Mouse (Mus musculus) heart, embryonic 14.5 days (tissue): ENCODE data around the gene Agbl3. TPM values are rescaled to one million over a fixed set of nuclear protein-coding genes. Genes with fewer than 3 reads are reported as not detected.

Experiments used
- ATAC-seq: fragments of 200-750 bp; cut with Nextera tagmentation; 2 replicates; pipeline ENCODE4 v1.8.0; 2017; ENCODE audit warnings: low read depth, moderate TSS enrichment; ENCODE audit not compliant: insufficient number of reproducible peaks, insufficient read depth, low FRiP score
- H3K27ac ChIP-seq, 2 experiments: fragments of 200-500 bp in 1 of 2; fragments of 300-500 bp in 1 of 2; sonication (generic) in 1 of 2; replicated peaks in 1 of 2; 2 replicates each; pipeline ENCODE4 v1.5.1; 2012 to 2014; ENCODE audit warnings: low read depth in 2 of 2, low read length in 2 of 2, control low read depth in 1 of 2, mild to moderate bottlenecking in 1 of 2, mixed read lengths in 1 of 2; ENCODE audit not compliant: control insufficient read depth in 1 of 2, insufficient read depth in 1 of 2
- H3K27me3 ChIP-seq: fragments of 300-500 bp; sonication (generic); 2 replicates; pipeline ENCODE4 v1.6.1; 2014; ENCODE audit warnings: mild to moderate bottlenecking, low read length, control low read depth; ENCODE audit not compliant: control insufficient read depth, insufficient read depth
- H3K36me3 ChIP-seq: fragments of 300-500 bp; sonication (generic); 2 replicates; pipeline ENCODE4 v1.6.1; 2014; ENCODE audit warnings: mild to moderate bottlenecking, control low read depth, low read length, mixed read lengths; ENCODE audit not compliant: control insufficient read depth, insufficient read depth
- H3K4me1 ChIP-seq, 2 experiments: fragments of 200-500 bp in 1 of 2; fragments of 300-500 bp in 1 of 2; sonication (generic) in 1 of 2; 2 replicates each; pipeline ENCODE4 v1.6.1; 2012 to 2014; ENCODE audit warnings: low read length in 2 of 2, control low read depth in 1 of 2, mixed read lengths in 1 of 2; ENCODE audit not compliant: control insufficient read depth in 2 of 2, insufficient read depth in 2 of 2
- H3K4me2 ChIP-seq: fragments of 300-500 bp; sonication (generic); 2 replicates; pipeline ENCODE4 v1.6.1; 2014; ENCODE audit warnings: mild to moderate bottlenecking, low read length
- H3K4me3 ChIP-seq, 2 experiments: fragments of 200-500 bp in 1 of 2; fragments of 300-500 bp in 1 of 2; sonication (generic) in 1 of 2; 2 replicates each; pipeline ENCODE4 v1.5.1; 2012 to 2014; ENCODE audit warnings: low read length in 2 of 2, mild to moderate bottlenecking in 2 of 2, control low read depth in 1 of 2, low read depth in 1 of 2, moderate library complexity in 1 of 2; ENCODE audit not compliant: control insufficient read depth in 1 of 2, insufficient read depth in 1 of 2
- H3K9ac ChIP-seq: fragments of 300-500 bp; sonication (generic); 2 replicates; pipeline ENCODE4 v1.6.1; 2014; ENCODE audit warnings: mild to moderate bottlenecking, low read length
- H3K9me3 ChIP-seq: fragments of 300-500 bp; sonication (generic); 2 replicates; pipeline ENCODE4 v1.6.1; 2016; ENCODE audit warnings: low read length, control low read depth; ENCODE audit not compliant: control insufficient read depth
- WGBS: fragments of 180-500 bp; shearing (Covaris S2); extraction: QIAGEN DNeasy Blood & Tissue Kit; methylation state at CpG from one replicate; pipeline ENCODE4 v1.1.7; 2014; 5-methylcytosine and 5-hydroxymethylcytosine counted together
- polyA plus RNA-seq: library from polyadenylated mRNA; unstranded; fragments of >200 nt; fragmentation: Nextera tagmentation; extraction: Ambion mirVana; gene quantifications from 2 replicates; pipeline ENCODE4 v1.2.1, GENCODE M21; 2014

The Agbl3 gene
- polyA plus RNA-seq: 6.0 and 6.6 TPM in 2 replicates

DNA sequence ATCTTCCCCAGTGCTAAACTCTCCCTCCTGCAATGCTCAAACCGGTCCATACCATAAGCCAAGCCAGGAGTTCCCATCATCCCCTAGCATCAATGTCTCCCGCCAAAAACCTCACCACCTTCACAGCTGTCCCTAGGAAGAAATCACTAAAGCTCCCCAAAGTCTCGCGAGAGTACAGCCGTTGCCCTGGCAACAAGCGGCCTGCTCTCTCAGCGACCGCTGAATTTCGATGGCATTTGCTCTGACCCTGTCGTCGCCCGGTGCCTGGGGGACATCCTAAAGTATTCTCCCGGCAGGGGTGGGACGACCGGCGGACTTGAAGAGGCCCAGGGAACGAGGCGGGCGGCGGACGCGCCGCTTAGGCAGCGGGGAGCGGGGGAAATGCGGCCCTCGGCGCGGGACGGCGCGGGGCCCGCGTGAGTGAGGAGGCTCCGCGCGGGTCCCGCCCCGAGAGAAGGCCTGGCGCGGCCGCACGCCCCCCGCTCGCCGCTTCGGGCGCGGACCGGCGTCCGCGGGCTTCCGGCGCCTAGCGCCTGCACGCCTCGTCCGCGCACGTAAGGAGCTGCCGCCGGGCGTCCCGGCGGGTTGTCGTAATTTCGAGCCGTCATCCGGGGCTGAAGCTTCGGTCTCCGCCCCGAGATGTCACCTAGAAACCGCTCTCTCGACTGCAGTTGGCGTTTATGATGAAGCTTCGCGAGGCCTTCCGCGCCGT is at the start of gene Agbl3:
Agbl3 (plus strand) TSS at position 202 of the 712 bp plus-strand sequence.
- under 1% methylated on average over 81 of the region's 81 CpGs for WGBS
- H3K4me2 ChIP-seq: peak within 1 kb of the TSS; percentile 83
- H3K4me3 ChIP-seq: peak within 1 kb of the TSS; percentile 60 to 91
- no peaks in the 10 kb centered on the region for H3K27me3 ChIP-seq
- ATAC-seq: peak; percentile 84
- H3K9me3 ChIP-seq: no peaks in the 10 kb centered on the region
- peak within 1 kb of the TSS; percentile 98 for H3K27ac ChIP-seq
- H3K9ac ChIP-seq: peak within 1 kb of the TSS; percentile 88
- H3K4me1 ChIP-seq: peaks cover 0 to 2% of the 10 kb centered on the region in 2 experiments; a peak in 2 of 4 replicates
- H3K36me3 ChIP-seq: peaks cover 10% of the 10 kb centered on the region; the same call in 1 of the 2 replicates

DNA sequence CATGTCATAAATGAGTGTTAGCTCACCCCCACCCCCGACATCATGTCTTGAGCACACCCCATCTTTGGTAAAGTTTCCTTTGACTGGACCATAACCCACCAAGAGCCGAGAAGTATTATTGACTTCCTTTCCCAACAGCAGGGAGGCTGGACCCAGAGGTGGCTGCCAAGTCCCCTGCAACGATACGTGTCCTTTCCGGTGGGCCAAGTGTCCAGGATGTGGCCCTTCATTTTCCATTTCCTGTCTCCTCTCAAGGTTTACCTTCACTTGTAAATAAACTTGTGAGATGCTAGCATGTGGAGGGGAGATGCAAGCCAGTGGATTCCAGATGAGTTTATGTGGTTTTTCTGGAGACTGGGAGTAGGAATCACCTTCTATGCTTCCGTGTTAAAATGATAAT is 49.2 kb upstream of the Agbl3 start:
- Histone ChIP-seq H3K9ac (no peak overlapping the region), H3K4me2 (no peak overlapping the region), H3K36me3 (no peaks in the 10 kb centered on the region), H3K4me3 (no peak overlapping the region), H3K27me3 (no peaks in the 10 kb centered on the region), H3K9me3 (no peaks in the 10 kb centered on the region), H3K27ac (0 out of 4 replicates have a peak overlapping the region, but pooled peaks of 1 of the 2 experiments have one; percentile 8), H3K4me1 (peaks cover 22 to 45% of the 10 kb centered on the region in 2 experiments)
- WGBS: 62% methylated on average over 6 of the region's 6 CpGs
- no peak for ATAC-seq

DNA sequence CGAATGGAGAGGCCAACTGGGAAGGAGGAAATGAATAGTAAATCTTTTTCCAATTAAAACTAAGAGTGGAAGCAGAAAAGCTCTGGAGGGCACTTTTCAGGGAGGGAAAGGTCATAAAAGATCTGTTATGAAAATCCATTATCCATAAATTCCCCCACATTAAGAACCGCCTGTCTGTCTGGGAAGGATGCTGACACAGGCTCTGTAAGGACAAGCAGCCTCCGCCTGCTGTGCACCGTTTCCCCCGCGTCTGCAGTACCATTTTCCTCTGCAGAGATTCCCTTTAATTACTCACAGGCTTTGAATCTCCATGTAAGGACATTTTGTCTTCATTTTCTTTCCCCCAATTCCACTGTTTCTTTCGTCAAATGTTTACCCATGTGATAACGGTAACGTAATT is 48.7 kb upstream of the Agbl3 start:
- 83% methylated on average over 9 of the region's 9 CpGs for WGBS
- no peak overlapping the region for H3K4me2 ChIP-seq
- H3K27ac ChIP-seq: 0 out of 4 replicates have a peak overlapping the region, but pooled peaks of 1 of the 2 experiments have one; percentile 8
- peaks cover 22 to 44% of the 10 kb centered on the region in 2 experiments for H3K4me1 ChIP-seq
- no peak overlapping the region for H3K9ac ChIP-seq
- H3K9me3 ChIP-seq: no peaks in the 10 kb centered on the region
- no peaks in the 10 kb centered on the region for H3K36me3 ChIP-seq
- H3K4me3 ChIP-seq: no peak overlapping the region
- ATAC-seq: no peak
- H3K27me3 ChIP-seq: no peaks in the 10 kb centered on the region

DNA sequence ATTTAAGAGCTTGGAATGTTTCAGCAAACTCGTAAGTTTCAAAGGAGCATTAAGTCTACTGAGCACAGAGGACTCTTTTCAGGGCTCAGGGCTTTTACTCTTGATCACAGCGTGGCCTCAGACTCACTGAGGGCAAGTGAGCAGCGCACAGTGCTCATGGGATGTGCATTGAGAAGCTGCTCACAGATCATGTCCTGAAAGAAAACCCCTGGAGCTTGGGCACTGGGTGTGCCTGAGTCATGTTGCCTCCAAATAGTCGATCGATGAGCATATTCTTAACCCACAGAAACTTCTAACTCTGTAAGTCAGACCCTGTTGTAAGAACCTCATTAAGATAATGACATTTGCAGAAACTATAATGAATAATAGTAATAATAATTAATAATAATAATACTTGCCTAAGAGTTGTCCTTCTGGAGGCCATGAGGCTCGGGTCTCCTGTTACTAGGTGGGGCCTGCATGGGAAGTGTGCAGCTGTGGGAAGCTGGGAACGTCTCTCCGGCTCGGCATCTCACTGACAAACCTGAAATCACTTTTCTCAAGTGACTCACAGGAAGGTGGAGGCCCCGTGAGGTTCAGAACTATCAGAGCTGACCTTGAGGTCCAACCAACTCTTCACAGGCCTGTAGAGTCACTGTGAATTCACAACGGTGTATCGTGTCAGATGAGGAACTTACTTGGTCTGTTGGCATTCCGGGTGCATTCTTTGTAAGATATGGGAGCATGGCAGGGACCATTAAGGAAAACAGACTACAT is 45.1 kb upstream of the Agbl3 start:
- H3K4me2 ChIP-seq: peak overlapping the region; percentile 18; the same call in 1 of the 2 replicates

DNA sequence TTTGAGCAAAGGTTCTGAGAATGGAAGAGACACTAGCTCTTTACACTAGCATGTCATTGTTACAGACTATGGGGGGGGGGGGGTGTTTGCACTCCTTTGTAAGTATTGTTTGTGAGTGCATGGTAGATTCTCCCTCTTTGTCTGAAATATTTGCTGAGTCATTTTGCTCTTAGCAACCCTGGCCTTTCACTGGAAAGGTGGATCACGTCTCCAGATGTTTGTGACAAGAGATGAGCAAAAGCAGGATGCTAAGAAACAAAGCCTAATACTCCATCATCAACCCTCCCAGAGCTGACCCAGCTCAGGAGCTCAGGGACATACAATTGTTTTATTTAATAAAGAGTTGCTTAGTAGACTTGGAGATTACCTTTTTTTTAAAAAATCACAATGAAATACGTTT is 43.3 kb upstream of the Agbl3 start:
- ATAC-seq: no peak
- H3K4me1 ChIP-seq: peaks cover 4 to 15% of the 10 kb centered on the region in 2 experiments; a peak in 3 of 4 replicates
- WGBS: 63% methylated on average over 2 of the region's 2 CpGs
- no peak overlapping the region for H3K4me2 ChIP-seq
- H3K9me3 ChIP-seq: no peaks in the 10 kb centered on the region
- H3K36me3 ChIP-seq: peaks cover 5% of the 10 kb centered on the region
- no peak overlapping the region for H3K27ac ChIP-seq
- no peak overlapping the region for H3K4me3 ChIP-seq
- H3K9ac ChIP-seq: no peak overlapping the region
- no peaks in the 10 kb centered on the region for H3K27me3 ChIP-seq

More for the DNA sequence above, 45.1 kb upstream of the Agbl3 start:
- Histone ChIP-seq H3K4me1 (peaks cover 9 to 26% of the 10 kb centered on the region in 2 experiments; a peak in 3 of 4 replicates), H3K27me3 (no peaks in the 10 kb centered on the region), H3K9me3 (no peaks in the 10 kb centered on the region), H3K9ac (no peak overlapping the region), H3K36me3 (no peaks in the 10 kb centered on the region), H3K27ac (peak overlapping the region; percentile 42 to 63), H3K4me3 (no peak overlapping the region)
- ATAC-seq: no peak
- WGBS: 43% methylated on average over 13 of the region's 13 CpGs

DNA sequence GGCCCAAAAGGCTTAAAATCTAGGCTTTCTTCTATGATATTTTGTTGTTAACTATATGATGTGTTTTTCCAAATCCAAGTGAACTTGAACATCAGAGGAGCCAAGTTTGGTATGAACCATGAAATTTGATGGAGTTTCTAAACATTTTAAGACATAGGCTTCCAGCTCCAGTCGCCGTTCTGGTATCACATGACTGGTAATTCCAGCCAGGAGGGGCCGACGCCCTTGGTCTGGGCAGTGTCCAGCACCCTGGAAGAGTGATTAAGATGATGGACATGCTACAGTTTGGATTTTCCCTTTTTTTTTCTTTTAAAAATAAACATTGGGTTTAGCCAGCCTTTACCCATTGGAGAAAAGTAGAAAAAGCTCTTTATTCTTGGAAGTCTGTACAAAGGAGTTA is 36.3 kb upstream of the Agbl3 start:
- Histone ChIP-seq H3K4me1 (no peaks in the 10 kb centered on the region; a peak in 1 of 4 replicates), H3K27ac (no peak overlapping the region), H3K27me3 (no peaks in the 10 kb centered on the region), H3K4me3 (no peak overlapping the region), H3K9me3 (no peaks in the 10 kb centered on the region), H3K4me2 (no peak overlapping the region), H3K9ac (no peak overlapping the region), H3K36me3 (peaks cover 67% of the 10 kb centered on the region)
- no peak for ATAC-seq
- 66% methylated on average over 4 of the region's 4 CpGs for WGBS

DNA sequence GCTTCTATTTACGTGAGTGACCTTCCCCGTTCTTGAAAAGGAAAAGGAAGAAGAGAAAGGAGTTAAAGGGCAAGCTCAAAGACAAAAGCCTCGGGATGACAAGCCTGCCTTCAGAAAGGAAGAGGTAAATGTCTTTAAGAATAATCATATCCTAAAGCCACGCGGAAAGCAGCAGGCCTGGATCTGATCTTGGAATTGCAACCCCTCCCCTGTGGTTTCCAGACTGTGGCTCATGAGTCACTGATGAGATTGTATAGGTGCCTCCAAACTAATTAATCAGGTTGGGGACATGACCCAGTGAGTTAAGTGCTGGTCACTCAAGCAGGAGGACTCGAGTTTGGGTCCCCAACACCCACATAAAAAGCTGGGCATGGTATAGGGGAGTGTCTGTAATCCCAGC is 32.4 kb upstream of the Agbl3 start:
- WGBS: 57% methylated on average over 6 of the region's 6 CpGs
- no peak for ATAC-seq
- H3K27me3 ChIP-seq: no peaks in the 10 kb centered on the region
- H3K9me3 ChIP-seq: no peaks in the 10 kb centered on the region
- H3K4me3 ChIP-seq: no peak overlapping the region
- no peak overlapping the region for H3K9ac ChIP-seq
- peaks cover 70% of the 10 kb centered on the region for H3K36me3 ChIP-seq
- H3K4me1 ChIP-seq: peaks cover 4 to 7% of the 10 kb centered on the region in 2 experiments; a peak in 2 of 4 replicates
- H3K4me2 ChIP-seq: no peak overlapping the region
- H3K27ac ChIP-seq: no peak overlapping the region
